Mouse (Mus musculus): ENCODE results near the gene Tnni2. TPM values are rescaled to one million over a fixed set of nuclear protein-coding genes. Genes with fewer than 3 reads are reported as not detected.
"Not testable (repeated sequence)": the region's sequence is repeated elsewhere in the genome, so short reads cannot be mapped to it uniquely, and the experiment has no call there.

Tnni2 gene
- polyA plus RNA-seq, 1 experiment from 2014 or later, result 17.6 TPM

- H3K27ac ChIP-seq (ENCODE audit: low read length), result no peak overlapping the region
- peak; percentile 34; the same call in 1 of the 2 replicates for ATAC-seq (ENCODE audit: low read depth)
- no peak overlapping the region for H3K4me3 ChIP-seq (ENCODE audit: low read length)
- H3K27me3 ChIP-seq (ENCODE audit: control insufficient read depth, insufficient read depth, low read depth, low read length), result no peaks in the 10 kb centered on the region
- H3K36me3 ChIP-seq (ENCODE audit: control insufficient read depth, insufficient read depth, low read length), result no peaks in the 10 kb centered on the region
- H3K4me1 ChIP-seq (replicated peaks; ENCODE audit: control insufficient read depth, insufficient read depth, low read length), result no peaks in the 10 kb centered on the region
- no peak overlapping the region for H3K9ac ChIP-seq (ENCODE audit: low read length)
- H3K9me3 ChIP-seq (ENCODE audit: control insufficient read depth, low read length), result no peaks in the 10 kb centered on the region
- 50% methylated on average over 4 of the region's 4 CpGs for WGBS
- H3K4me2 ChIP-seq (ENCODE audit: low read depth, low read length), result no peak overlapping the region
These were observed 38.0 kb upstream of the Tnni2 start for GRCm38 (mm10) chr7:142403591-142403990.

DNA sequence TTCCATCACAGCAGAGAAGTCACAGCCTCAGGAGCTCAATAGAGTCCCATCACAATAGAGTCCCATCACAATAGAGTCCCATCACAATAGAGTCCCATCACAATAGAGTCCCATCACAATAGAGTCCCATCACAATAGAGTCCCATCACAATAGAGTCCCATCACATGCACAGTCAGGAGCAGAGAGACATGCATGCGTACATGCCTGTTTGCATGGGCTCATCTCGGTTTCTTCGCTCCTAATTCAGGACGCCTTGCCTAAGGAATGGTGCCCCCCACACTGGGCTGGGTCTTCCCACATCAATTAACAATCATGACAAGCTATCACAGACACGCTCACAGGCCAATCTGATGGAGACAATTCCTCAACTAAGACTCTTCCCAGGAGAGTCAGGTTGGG, 36.5 kb upstream of the Tnni2 start:
- not testable (repeated sequence) for ATAC-seq (ENCODE audit: low read depth); H3K27me3 ChIP-seq (ENCODE audit: control insufficient read depth, insufficient read depth, low read depth, low read length); H3K9ac ChIP-seq (ENCODE audit: low read length); H3K9me3 ChIP-seq (ENCODE audit: control insufficient read depth, low read length); H3K4me1 ChIP-seq (replicated peaks; ENCODE audit: control insufficient read depth, insufficient read depth, low read length); H3K27ac ChIP-seq (ENCODE audit: low read length); H3K36me3 ChIP-seq (ENCODE audit: control insufficient read depth, insufficient read depth, low read length); H3K4me3 ChIP-seq (ENCODE audit: low read length); H3K4me2 ChIP-seq (ENCODE audit: low read depth, low read length)
- 92% methylated on average over 5 of the region's 5 CpGs for WGBS

DNA sequence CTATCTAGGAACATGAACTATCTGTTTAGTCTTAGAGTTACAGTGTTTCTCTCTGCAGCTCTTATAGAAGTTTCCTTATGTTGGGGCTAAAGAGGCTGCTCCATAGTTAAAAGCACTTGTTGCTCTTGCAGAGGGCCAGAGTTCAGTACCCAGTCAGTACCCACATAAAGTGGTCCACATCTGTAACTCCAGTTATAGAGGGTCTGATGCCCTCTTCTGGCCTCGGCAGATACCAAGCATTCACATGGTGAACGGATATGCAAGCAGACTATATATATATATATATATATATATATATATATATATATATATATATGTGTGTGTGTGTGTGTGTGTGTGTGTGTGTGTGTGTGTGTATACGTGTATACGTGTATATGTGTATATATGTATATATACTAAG, 33.7 kb upstream of the Tnni2 start:
- Histone ChIP-seq H3K27me3 (ENCODE audit: control insufficient read depth, insufficient read depth, low read depth, low read length) (no peaks in the 10 kb centered on the region), H3K4me2 (ENCODE audit: low read depth, low read length) (no peak overlapping the region), H3K36me3 (ENCODE audit: control insufficient read depth, insufficient read depth, low read length) (no peaks in the 10 kb centered on the region), H3K4me3 (ENCODE audit: low read length) (no peak overlapping the region), H3K4me1 (replicated peaks; ENCODE audit: control insufficient read depth, insufficient read depth, low read length) (no peaks in the 10 kb centered on the region), H3K9me3 (ENCODE audit: control insufficient read depth, low read length) (no peaks in the 10 kb centered on the region), H3K9ac (ENCODE audit: low read length) (no peak overlapping the region), H3K27ac (ENCODE audit: low read length) (no peak overlapping the region)
- WGBS, result 54% methylated on average over 4 of the region's 4 CpGs
- ATAC-seq (ENCODE audit: low read depth), result no peak

DNA sequence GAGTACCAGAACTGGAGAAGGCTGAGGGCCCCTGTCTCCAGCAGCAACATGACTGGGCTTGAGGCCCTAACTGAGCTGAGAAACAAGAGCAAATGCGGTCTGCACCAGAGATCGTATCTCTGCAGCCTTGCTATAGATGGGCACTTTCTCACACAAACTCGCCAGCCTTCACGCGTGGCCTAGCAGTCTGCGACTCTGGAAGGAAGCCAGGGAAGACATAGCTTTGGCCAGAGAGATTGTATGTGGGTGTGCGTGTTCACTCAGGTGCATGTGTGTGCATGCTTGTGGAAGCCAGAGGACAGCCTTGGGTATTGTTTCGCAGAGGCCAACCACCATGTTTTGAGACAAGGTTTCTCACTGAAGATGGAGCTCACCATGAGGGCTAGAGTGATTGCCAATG, 32.9 kb upstream of the Tnni2 start:
- Histone ChIP-seq H3K9ac (ENCODE audit: low read length) (no peak overlapping the region), H3K27me3 (ENCODE audit: control insufficient read depth, insufficient read depth, low read depth, low read length) (no peaks in the 10 kb centered on the region), H3K36me3 (ENCODE audit: control insufficient read depth, insufficient read depth, low read length) (no peaks in the 10 kb centered on the region), H3K4me1 (replicated peaks; ENCODE audit: control insufficient read depth, insufficient read depth, low read length) (no peaks in the 10 kb centered on the region), H3K4me3 (ENCODE audit: low read length) (no peak overlapping the region), H3K9me3 (ENCODE audit: control insufficient read depth, low read length) (no peaks in the 10 kb centered on the region), H3K27ac (ENCODE audit: low read length) (no peak overlapping the region), H3K4me2 (ENCODE audit: low read depth, low read length) (no peak overlapping the region)
- 95% methylated on average over 8 of the region's 8 CpGs for WGBS
- no peak for ATAC-seq (ENCODE audit: low read depth)

GRCm38 (mm10) chr7:142409603-142410002, 32.0 kb upstream of the Tnni2 start:
- ATAC-seq (ENCODE audit: low read depth), result no peak
- 64% methylated on average over 3 of the region's 3 CpGs for WGBS

GRCm38 (mm10) chr7:142413285-142413684, 28.3 kb upstream of the Tnni2 start:
- WGBS, result 69% methylated on average over 6 of the region's 6 CpGs
- no peak overlapping the region for H3K4me2 ChIP-seq (ENCODE audit: low read depth, low read length)
- H3K36me3 ChIP-seq (ENCODE audit: control insufficient read depth, insufficient read depth, low read length), result no peaks in the 10 kb centered on the region
- no peaks in the 10 kb centered on the region for H3K27me3 ChIP-seq (ENCODE audit: control insufficient read depth, insufficient read depth, low read depth, low read length)
- no peak for ATAC-seq (ENCODE audit: low read depth)
- H3K4me3 ChIP-seq (ENCODE audit: low read length), result no peak overlapping the region
- no peaks in the 10 kb centered on the region for H3K4me1 ChIP-seq (replicated peaks; ENCODE audit: control insufficient read depth, insufficient read depth, low read length)
- H3K27ac ChIP-seq (ENCODE audit: low read length), result no peak overlapping the region
- no peaks in the 10 kb centered on the region for H3K9me3 ChIP-seq (ENCODE audit: control insufficient read depth, low read length)
- no peak overlapping the region for H3K9ac ChIP-seq (ENCODE audit: low read length)

More at GRCm38 (mm10) chr7:142409603-142410002, 32.0 kb upstream of the Tnni2 start:
- Histone ChIP-seq H3K4me2 (ENCODE audit: low read depth, low read length) (no peak overlapping the region), H3K9ac (ENCODE audit: low read length) (no peak overlapping the region), H3K36me3 (ENCODE audit: control insufficient read depth, insufficient read depth, low read length) (no peaks in the 10 kb centered on the region), H3K4me1 (replicated peaks; ENCODE audit: control insufficient read depth, insufficient read depth, low read length) (no peaks in the 10 kb centered on the region), H3K27me3 (ENCODE audit: control insufficient read depth, insufficient read depth, low read depth, low read length) (no peaks in the 10 kb centered on the region), H3K9me3 (ENCODE audit: control insufficient read depth, low read length) (no peaks in the 10 kb centered on the region), H3K27ac (ENCODE audit: low read length) (no peak overlapping the region), H3K4me3 (ENCODE audit: low read length) (no peak overlapping the region)

GRCm38 (mm10) chr7:142415314-142415713, 26.3 kb upstream of the Tnni2 start:
- Histone ChIP-seq H3K4me3 (ENCODE audit: low read length) (no peak overlapping the region), H3K9ac (ENCODE audit: low read length) (no peak overlapping the region), H3K4me1 (replicated peaks; ENCODE audit: control insufficient read depth, insufficient read depth, low read length) (no peaks in the 10 kb centered on the region), H3K27me3 (ENCODE audit: control insufficient read depth, insufficient read depth, low read depth, low read length) (no peaks in the 10 kb centered on the region), H3K4me2 (ENCODE audit: low read depth, low read length) (no peak overlapping the region; the same call in 1 of the 2 replicates), H3K27ac (ENCODE audit: low read length) (no peak overlapping the region), H3K9me3 (ENCODE audit: control insufficient read depth, low read length) (no peaks in the 10 kb centered on the region), H3K36me3 (ENCODE audit: control insufficient read depth, insufficient read depth, low read length) (no peaks in the 10 kb centered on the region)
- no peak for ATAC-seq (ENCODE audit: low read depth)
- WGBS, result 35% methylated on average over 4 of the region's 4 CpGs

GRCm38 (mm10) chr7:142416225-142416624, 25.4 kb upstream of the Tnni2 start:
- no peak overlapping the region for H3K27ac ChIP-seq (ENCODE audit: low read length)
- H3K4me2 ChIP-seq (ENCODE audit: low read depth, low read length), result no peak overlapping the region
- WGBS, result 50% methylated on average over 3 of the region's 3 CpGs
- H3K9me3 ChIP-seq (ENCODE audit: control insufficient read depth, low read length), result no peaks in the 10 kb centered on the region
- no peaks in the 10 kb centered on the region for H3K4me1 ChIP-seq (replicated peaks; ENCODE audit: control insufficient read depth, insufficient read depth, low read length)
- no peak overlapping the region for H3K4me3 ChIP-seq (ENCODE audit: low read length)
- ATAC-seq (ENCODE audit: low read depth), result no peak; the same call in 1 of the 2 replicates
- no peaks in the 10 kb centered on the region for H3K27me3 ChIP-seq (ENCODE audit: control insufficient read depth, insufficient read depth, low read depth, low read length)
- H3K9ac ChIP-seq (ENCODE audit: low read length), result no peak overlapping the region
- H3K36me3 ChIP-seq (ENCODE audit: control insufficient read depth, insufficient read depth, low read length), result no peaks in the 10 kb centered on the region

DNA sequence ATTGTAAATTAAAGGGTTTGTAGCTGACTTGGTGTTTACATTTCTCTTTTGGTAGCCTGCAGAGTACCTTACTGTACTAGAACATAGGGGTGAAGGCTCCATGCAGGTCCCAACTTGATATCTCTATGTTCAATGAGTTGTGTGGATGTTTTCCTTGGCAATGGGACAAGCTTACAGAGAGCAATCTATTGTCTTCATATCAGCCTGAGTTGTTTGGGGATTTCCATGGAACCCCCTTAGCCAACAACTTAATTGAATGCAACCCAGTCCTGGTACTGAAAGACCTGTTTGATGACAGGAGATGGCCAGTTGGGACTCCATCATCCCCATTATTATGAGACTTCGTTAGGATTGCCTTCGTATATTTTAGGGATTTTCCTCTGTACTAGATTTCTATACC, 23.6 kb upstream of the Tnni2 start:
- 97% methylated on average over 2 of the region's 2 CpGs for WGBS
- no peak overlapping the region for H3K27ac ChIP-seq (ENCODE audit: low read length)
- no peak overlapping the region for H3K9ac ChIP-seq (ENCODE audit: low read length)

DNA sequence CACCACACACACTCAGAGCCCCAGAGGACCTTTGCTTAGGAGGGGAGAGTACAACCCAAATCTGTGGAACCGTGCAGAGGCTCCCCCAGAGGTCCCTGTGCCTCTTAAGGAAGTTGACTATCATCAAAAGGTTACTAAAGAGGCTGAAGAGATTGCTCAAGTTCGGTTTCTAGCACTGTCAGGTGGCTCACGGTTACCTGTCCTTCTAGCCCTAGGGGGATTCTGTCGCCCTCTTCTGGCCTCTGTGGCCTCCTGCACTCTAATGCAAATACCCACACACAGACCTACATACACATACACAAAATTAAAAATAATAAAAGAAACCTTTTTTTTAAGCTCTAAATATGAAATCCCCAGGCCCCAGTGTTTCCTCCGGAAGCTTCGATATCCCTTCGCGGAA, 22.9 kb upstream of the Tnni2 start:
- H3K4me2 ChIP-seq (ENCODE audit: low read depth, low read length), result no peak overlapping the region
- H3K27ac ChIP-seq (ENCODE audit: low read length), result no peak overlapping the region
- H3K9me3 ChIP-seq (ENCODE audit: control insufficient read depth, low read length), result peaks cover 3% of the 10 kb centered on the region; the same call in 1 of the 2 replicates
- 79% methylated on average over 8 of the region's 8 CpGs for WGBS
- no peak for ATAC-seq (ENCODE audit: low read depth)
- no peaks in the 10 kb centered on the region for H3K27me3 ChIP-seq (ENCODE audit: control insufficient read depth, insufficient read depth, low read depth, low read length)
- H3K4me3 ChIP-seq (ENCODE audit: low read length), result no peak overlapping the region
- no peaks in the 10 kb centered on the region for H3K36me3 ChIP-seq (ENCODE audit: control insufficient read depth, insufficient read depth, low read length)
- no peak overlapping the region for H3K9ac ChIP-seq (ENCODE audit: low read length)
- H3K4me1 ChIP-seq (replicated peaks; ENCODE audit: control insufficient read depth, insufficient read depth, low read length), result no peaks in the 10 kb centered on the region

More for the DNA sequence above, 23.6 kb upstream of the Tnni2 start:
- Histone ChIP-seq H3K4me2 (ENCODE audit: low read depth, low read length) (no peak overlapping the region), H3K27me3 (ENCODE audit: control insufficient read depth, insufficient read depth, low read depth, low read length) (no peaks in the 10 kb centered on the region), H3K36me3 (ENCODE audit: control insufficient read depth, insufficient read depth, low read length) (no peaks in the 10 kb centered on the region), H3K9me3 (ENCODE audit: control insufficient read depth, low read length) (no peaks in the 10 kb centered on the region), H3K4me1 (replicated peaks; ENCODE audit: control insufficient read depth, insufficient read depth, low read length) (no peaks in the 10 kb centered on the region), H3K4me3 (ENCODE audit: low read length) (no peak overlapping the region)
- ATAC-seq (ENCODE audit: low read depth), result no peak
